Mouse (Mus musculus): ENCODE results near the gene Wdr77. TPM values are rescaled to one million over a fixed set of nuclear protein-coding genes. Genes with fewer than 3 reads are reported as not detected.

Gene Wdr77
- total and polyA plus RNA-seq, 2 experiments: 7.7 to 30.1 TPM

- no peak overlapping the region for H3K4me3 ChIP-seq (ENCODE audit: insufficient read depth, low read depth, low read length)
- no peaks in the 10 kb centered on the region for H3K79me2 ChIP-seq (ENCODE audit: control insufficient read depth, insufficient read depth, low read length)
- no peak overlapping the region for H3K27ac ChIP-seq (replicated peaks; ENCODE audit: insufficient read depth, low read depth, low read length)
- no peaks in the 10 kb centered on the region for H3K27me3 ChIP-seq (ENCODE audit: control insufficient read depth, insufficient read depth, low read length)
- TF ChIP-seq POLR2A (IDR thresholded peaks at IDR 0.05; ENCODE audit: extremely low read depth, insufficient read depth, low read length): no peak
- TF ChIP-seq CTCF (IDR thresholded peaks at IDR 0.05; ENCODE audit: low read depth, low read length): no peak
- no peaks in the 10 kb centered on the region for H3K36me3 ChIP-seq (ENCODE audit: control insufficient read depth, insufficient read depth, low read length)
- H3K4me1 ChIP-seq (ENCODE audit: control insufficient read depth, insufficient read depth, low read length): no peaks in the 10 kb centered on the region
- WGBS: 92% methylated on average over 3 of the region's 3 CpGs
- no peak overlapping the region for H3K9ac ChIP-seq (ENCODE audit: low read depth, low read length)
- no peak for DNase-seq (ENCODE audit: extremely low read depth, low read depth, low spot score)
These were observed 31.0 kb upstream of the Wdr77 start for GRCm38 (mm10) chr3:105928195-105928569.

DNA sequence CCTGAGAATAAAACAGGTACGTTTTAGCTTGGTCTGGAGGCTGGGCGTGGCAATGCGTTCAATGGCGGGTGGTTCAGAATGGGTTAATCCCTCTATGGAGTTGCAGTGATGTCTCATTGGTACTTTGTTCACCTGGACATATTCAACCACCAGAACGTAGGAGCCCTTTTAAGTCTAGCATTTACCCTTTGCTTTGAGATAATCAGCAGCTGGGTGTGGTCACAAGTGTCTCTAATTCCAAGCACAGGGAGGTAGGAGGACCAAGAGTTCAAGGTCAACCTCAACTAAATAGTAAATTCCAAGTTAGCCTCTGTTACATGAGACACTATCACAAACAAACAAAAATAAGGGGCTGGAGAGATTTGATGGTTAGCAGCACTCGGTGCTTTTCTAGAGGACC, 30.4 kb upstream of the Wdr77 start:
- no peaks in the 10 kb centered on the region for H3K4me1 ChIP-seq (ENCODE audit: control insufficient read depth, insufficient read depth, low read length)
- WGBS: 82% methylated on average over 6 of the region's 6 CpGs
- H3K79me2 ChIP-seq (ENCODE audit: control insufficient read depth, insufficient read depth, low read length): no peaks in the 10 kb centered on the region

DNA sequence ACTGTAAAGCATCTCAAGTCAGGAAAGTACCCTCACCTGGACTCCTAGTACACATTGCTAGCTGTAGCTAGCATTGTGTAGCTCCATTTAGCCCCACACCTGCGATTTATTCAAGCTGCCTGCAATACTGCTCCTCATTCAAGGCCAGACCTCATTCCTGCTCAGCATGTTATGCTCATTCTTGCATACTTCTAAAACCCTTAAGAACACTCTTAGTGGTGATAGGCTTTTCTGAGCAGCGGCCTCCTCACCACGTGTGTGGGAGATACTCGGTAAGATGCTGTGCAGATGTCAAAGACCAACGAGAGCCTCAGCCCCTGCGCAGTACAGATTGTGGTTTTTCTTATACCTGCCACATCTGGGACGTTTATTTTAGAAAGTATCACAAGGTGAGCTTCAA, 29.3 kb upstream of the Wdr77 start:
- no peak overlapping the region for H3K9ac ChIP-seq (ENCODE audit: low read depth, low read length)
- 82% methylated on average over 7 of the region's 7 CpGs for WGBS
- no peak for TF ChIP-seq CTCF (IDR thresholded peaks at IDR 0.05; ENCODE audit: low read depth, low read length)
- no peak for TF ChIP-seq POLR2A (IDR thresholded peaks at IDR 0.05; ENCODE audit: extremely low read depth, insufficient read depth, low read length)
- no peak overlapping the region for H3K27ac ChIP-seq (replicated peaks; ENCODE audit: insufficient read depth, low read depth, low read length)
- no peak overlapping the region for H3K4me3 ChIP-seq (ENCODE audit: insufficient read depth, low read depth, low read length)
- H3K36me3 ChIP-seq (ENCODE audit: control insufficient read depth, insufficient read depth, low read length): no peaks in the 10 kb centered on the region
- no peaks in the 10 kb centered on the region for H3K27me3 ChIP-seq (ENCODE audit: control insufficient read depth, insufficient read depth, low read length)
- H3K4me1 ChIP-seq (ENCODE audit: control insufficient read depth, insufficient read depth, low read length): no peaks in the 10 kb centered on the region
- H3K79me2 ChIP-seq (ENCODE audit: control insufficient read depth, insufficient read depth, low read length): no peaks in the 10 kb centered on the region
- DNase-seq (ENCODE audit: extremely low read depth, low read depth, low spot score): no peak

More for the DNA sequence above, 30.4 kb upstream of the Wdr77 start:
- Histone ChIP-seq H3K27me3 (ENCODE audit: control insufficient read depth, insufficient read depth, low read length) (no peaks in the 10 kb centered on the region), H3K9ac (ENCODE audit: low read depth, low read length) (no peak overlapping the region), H3K36me3 (ENCODE audit: control insufficient read depth, insufficient read depth, low read length) (no peaks in the 10 kb centered on the region), H3K27ac (replicated peaks; ENCODE audit: insufficient read depth, low read depth, low read length) (no peak overlapping the region), H3K4me3 (ENCODE audit: insufficient read depth, low read depth, low read length) (no peak overlapping the region)
- DNase-seq (ENCODE audit: extremely low read depth, low read depth, low spot score): no peak
- no peak for TF ChIP-seq POLR2A (IDR thresholded peaks at IDR 0.05; ENCODE audit: extremely low read depth, insufficient read depth, low read length)

GRCm38 (mm10) chr3:105931095-105931494, 28.1 kb upstream of the Wdr77 start:
- H3K79me2 ChIP-seq (ENCODE audit: control insufficient read depth, insufficient read depth, low read length): no peaks in the 10 kb centered on the region
- H3K36me3 ChIP-seq (ENCODE audit: control insufficient read depth, insufficient read depth, low read length): no peaks in the 10 kb centered on the region
- no peaks in the 10 kb centered on the region for H3K4me1 ChIP-seq (ENCODE audit: control insufficient read depth, insufficient read depth, low read length)
- no peak for DNase-seq (ENCODE audit: extremely low read depth, low read depth, low spot score)
- H3K4me3 ChIP-seq (ENCODE audit: insufficient read depth, low read depth, low read length): no peak overlapping the region
- WGBS: 86% methylated on average over 2 of the region's 2 CpGs
- no peak overlapping the region for H3K27ac ChIP-seq (replicated peaks; ENCODE audit: insufficient read depth, low read depth, low read length)
- TF ChIP-seq CTCF (IDR thresholded peaks at IDR 0.05; ENCODE audit: low read depth, low read length) (no peak), POLR2A (IDR thresholded peaks at IDR 0.05; ENCODE audit: extremely low read depth, insufficient read depth, low read length) (no peak)
- no peak overlapping the region for H3K9ac ChIP-seq (ENCODE audit: low read depth, low read length)
- no peaks in the 10 kb centered on the region for H3K27me3 ChIP-seq (ENCODE audit: control insufficient read depth, insufficient read depth, low read length)

- DNase-seq (ENCODE audit: extremely low read depth, low read depth, low spot score): peak; percentile 18
- no peak for TF ChIP-seq POLR2A (IDR thresholded peaks at IDR 0.05; ENCODE audit: extremely low read depth, insufficient read depth, low read length)
- TF ChIP-seq CTCF (IDR thresholded peaks at IDR 0.05; ENCODE audit: low read depth, low read length): no peak
- Histone ChIP-seq H3K79me2 (ENCODE audit: control insufficient read depth, insufficient read depth, low read length) (no peaks in the 10 kb centered on the region), H3K9ac (ENCODE audit: low read depth, low read length) (no peak within 1 kb of the TSS), H3K27me3 (ENCODE audit: control insufficient read depth, insufficient read depth, low read length) (no peaks in the 10 kb centered on the region), H3K27ac (replicated peaks; ENCODE audit: insufficient read depth, low read depth, low read length) (no peak within 1 kb of the TSS), H3K4me1 (ENCODE audit: control insufficient read depth, insufficient read depth, low read length) (no peaks in the 10 kb centered on the region), H3K36me3 (ENCODE audit: control insufficient read depth, insufficient read depth, low read length) (no peaks in the 10 kb centered on the region; the same call in 1 of the 2 replicates), H3K4me3 (ENCODE audit: insufficient read depth, low read depth, low read length) (no peak within 1 kb of the TSS)
- 77% methylated on average over 8 of the region's 8 CpGs for WGBS
These were observed 26.7 kb upstream of the Wdr77 start, which contains the start of gene I830077J02Rik for GRCm38 (mm10) chr3:105932240-105933071. Gene I830077J02Rik (minus strand): TSS chr3:105932664.

- Histone ChIP-seq H3K27ac (replicated peaks; ENCODE audit: insufficient read depth, low read depth, low read length) (no peak overlapping the region), H3K27me3 (ENCODE audit: control insufficient read depth, insufficient read depth, low read length) (no peaks in the 10 kb centered on the region), H3K79me2 (ENCODE audit: control insufficient read depth, insufficient read depth, low read length) (no peaks in the 10 kb centered on the region), H3K9ac (ENCODE audit: low read depth, low read length) (no peak overlapping the region), H3K4me1 (ENCODE audit: control insufficient read depth, insufficient read depth, low read length) (no peaks in the 10 kb centered on the region), H3K4me3 (ENCODE audit: insufficient read depth, low read depth, low read length) (no peak overlapping the region), H3K36me3 (ENCODE audit: control insufficient read depth, insufficient read depth, low read length) (peaks cover 4% of the 10 kb centered on the region; the same call in 1 of the 2 replicates)
- TF ChIP-seq POLR2A (IDR thresholded peaks at IDR 0.05; ENCODE audit: extremely low read depth, insufficient read depth, low read length) (no peak), CTCF (IDR thresholded peaks at IDR 0.05; ENCODE audit: low read depth, low read length) (no peak)
- DNase-seq (ENCODE audit: extremely low read depth, low read depth, low spot score): no peak
- WGBS: 95% methylated on average over 6 of the region's 6 CpGs
These were observed 25.2 kb upstream of the Wdr77 start for GRCm38 (mm10) chr3:105933926-105934325.
